Mouse (Mus musculus) urinary bladder, postnatal 25 days (tissue): Measurements from ENCODE around the gene Ccdc162.

ENCODE experiments used
- DNase-seq: peaks from one replicate; pipeline ENCODE4 v3.0.0; 2022; ENCODE audit warnings: low spot score

Gene Ccdc162

GRCm38 (mm10) chr10:41576328-41576833 is 140.1 kb downstream of the Ccdc162 start:
- no peak for DNase-seq

DNA sequence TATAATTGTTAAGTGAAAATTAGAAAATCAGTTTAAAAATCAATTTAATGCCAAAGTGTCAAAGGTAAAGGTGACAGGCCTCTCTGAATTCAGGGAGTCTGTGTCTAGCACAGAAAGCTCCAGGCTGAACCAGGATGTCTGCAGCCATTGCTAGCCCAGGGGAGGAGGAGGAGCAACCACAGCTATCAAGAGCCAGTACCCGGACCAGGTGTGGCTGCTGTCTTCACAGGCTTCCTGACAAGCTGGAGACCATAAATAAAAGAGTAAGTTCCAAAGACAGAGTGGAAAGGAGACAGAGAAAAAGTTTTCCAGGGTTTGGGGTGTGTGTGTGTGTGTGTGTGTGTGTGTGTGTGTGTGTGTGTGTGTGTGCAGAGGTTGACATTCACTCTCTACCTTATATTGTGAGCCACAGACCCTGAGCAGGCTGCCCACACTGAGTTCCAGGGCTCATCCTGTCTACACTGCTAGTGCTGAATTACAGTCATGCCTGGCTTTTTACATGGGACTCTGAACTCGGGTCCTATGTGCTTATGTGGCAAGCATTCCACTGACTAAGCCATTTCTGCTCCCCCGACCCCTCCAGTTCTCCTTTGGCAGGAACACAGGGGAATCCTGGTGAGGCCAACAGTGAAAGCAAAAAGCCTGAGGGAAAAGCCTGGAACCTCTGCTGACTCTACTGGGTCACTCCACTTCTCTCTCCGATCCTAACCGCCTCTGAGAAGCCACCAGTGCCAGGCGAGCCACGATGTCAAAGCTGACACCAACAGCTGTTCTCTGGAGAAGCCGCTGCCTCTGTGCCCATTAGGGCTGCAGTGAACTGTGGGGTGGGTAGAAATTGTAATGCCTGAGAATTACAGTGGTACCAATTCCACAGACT is 140.7 kb downstream of the Ccdc162 start:
- no peak for DNase-seq

DNA sequence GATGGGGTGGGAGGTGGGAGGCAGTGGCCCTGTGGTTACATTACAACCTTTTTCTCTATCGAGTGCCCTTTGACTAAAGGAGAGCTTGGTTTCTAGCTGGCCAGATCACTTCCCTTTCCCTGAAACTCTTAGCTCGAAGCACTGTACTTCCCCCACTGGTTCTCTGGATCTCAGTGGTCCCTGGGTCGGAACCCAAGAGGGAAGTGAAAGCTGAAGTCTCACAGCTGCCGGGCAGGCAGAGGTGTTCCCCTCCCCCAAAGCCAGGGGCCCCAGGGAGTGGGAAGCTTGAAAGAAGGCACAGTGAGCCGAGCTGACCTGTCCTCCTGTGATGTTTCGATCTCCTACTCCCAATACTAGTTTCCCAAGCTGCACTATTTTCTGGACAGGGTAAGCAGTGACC is 143.2 kb downstream of the Ccdc162 start:
- DNase-seq = no peak

DNA sequence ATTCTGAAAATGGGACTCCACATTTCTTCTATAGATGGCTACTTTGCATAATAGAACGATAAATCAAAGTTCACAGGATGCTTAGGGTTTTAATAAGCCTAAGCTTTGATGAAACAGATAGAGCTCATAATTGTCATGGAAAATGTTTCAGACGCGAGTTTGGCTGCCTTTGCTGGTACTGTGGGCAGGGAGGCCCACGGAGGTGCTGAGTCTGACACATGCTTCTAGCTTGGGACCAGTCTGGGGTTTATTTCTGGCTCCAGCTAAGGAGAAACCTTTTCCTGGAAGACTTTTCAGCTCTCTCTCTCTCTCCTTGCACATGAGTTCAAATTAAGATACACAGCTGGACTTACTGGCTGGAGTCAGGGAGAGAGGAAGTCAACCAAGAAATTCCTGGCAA is 144.2 kb downstream of the Ccdc162 start:
- no peak for DNase-seq

GRCm38 (mm10) chr10:41571065-41571464 is 145.4 kb downstream of the Ccdc162 start:
- DNase-seq = no peak

DNA sequence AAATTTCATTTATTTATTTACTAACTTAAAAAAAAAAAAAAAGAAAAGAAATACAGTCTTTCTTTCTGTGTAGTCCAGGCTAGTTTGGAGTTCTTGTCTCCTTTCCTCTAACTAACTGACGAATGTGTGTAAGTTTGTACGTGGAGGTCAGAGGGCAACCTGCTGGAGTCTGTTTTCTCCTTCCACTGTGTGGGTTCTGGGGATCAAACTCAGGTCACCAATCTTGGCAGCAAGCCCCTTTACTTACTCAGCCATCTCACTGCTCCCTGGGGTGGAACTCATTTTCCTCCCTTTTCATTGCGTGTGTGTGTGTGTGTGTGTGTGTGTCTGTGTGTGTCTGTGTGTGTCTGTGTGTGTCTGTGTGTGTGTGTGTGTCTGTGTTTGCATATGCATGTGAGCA is 148.1 kb downstream of the Ccdc162 start:
- no peak for DNase-seq

DNA sequence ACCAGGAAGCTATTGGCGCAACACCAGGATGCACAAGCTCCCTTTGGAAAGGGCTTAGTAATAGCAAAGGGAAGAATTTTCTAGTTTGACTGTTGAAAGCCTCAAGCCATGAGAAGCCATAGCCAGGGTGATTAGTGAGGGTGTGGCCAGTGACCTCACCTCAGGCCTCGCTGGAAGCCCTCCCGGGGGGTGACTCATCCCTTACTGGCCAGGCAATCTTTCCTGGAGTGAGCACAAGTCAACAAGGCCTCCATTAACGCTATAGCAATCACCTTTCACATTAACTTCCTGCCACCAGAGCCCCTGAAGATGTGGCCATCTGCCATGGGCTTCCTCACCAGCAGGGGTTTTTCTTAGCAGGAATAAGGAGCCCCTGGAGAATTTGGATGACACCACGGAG is 151.3 kb downstream of the Ccdc162 start:
- DNase-seq = peak; percentile 59

GRCm38 (mm10) chr10:41561701-41562395 is 154.6 kb downstream of the Ccdc162 start:
- no peak for DNase-seq

- DNase-seq = no peak
Measured at GRCm38 (mm10) chr10:41558401-41558800, 158.0 kb downstream of the Ccdc162 start.

DNA sequence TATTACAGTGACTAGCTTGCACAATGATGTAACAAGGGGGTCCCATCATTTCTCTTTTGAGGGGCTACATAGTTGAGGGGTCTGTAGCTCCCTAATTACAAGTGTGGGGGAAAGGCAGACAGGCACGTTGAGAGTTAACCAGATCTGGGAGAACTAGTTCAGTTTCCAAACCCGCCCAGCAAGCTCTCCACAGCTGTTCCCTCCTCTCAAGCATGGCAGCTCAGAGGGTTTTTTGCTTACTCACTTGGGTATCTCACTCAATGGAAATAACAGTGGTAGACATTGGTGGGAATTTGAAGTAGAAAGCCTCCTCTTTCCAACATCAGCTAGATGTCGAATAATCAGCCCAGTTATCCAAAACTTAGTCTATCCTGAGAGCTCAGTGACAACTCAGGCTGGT is 161.4 kb downstream of the Ccdc162 start:
- DNase-seq = no peak

DNA sequence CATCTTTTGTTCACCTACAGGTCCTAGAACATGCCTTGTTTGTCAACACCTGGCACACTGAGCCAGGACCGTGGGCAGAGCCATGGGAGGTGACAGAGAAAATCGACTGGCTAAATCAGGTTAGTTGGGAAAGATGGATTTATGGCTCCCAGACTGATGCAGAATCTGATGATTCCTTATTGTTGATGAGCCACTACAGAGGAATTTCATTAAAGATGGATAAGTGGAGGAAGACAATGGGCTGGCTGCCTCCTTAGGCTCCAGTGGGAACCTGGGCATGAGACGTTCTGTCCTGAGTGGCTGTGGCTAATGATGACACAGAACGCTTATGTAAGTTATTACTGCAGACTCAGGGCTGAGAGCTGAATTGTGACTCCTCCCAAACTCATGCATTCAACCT is 162.7 kb downstream of the Ccdc162 start:
- no peak for DNase-seq

GRCm38 (mm10) chr10:41552847-41553589 is 163.4 kb downstream of the Ccdc162 start:
- peak; percentile 15 for DNase-seq

DNA sequence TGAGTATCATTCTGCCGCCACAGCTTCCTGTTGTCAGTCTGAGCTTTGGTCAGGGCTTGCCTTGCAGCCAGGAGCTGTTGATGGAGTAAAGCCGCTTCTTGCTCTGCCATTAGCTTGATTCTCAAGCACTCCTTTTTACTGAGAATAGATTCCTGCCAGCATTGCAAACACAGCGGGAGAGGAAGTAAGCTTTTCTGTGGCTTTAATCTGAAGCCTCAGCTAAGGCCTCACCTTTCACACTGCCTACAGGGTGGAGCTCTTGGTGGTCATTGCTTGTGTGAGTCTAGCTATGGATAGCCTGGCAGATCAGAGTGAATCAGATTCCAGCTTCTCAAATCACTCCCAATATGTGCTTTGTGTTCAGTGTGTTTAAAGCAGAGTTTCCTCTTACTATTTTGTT is 164.1 kb downstream of the Ccdc162 start:
- DNase-seq = no peak

DNA sequence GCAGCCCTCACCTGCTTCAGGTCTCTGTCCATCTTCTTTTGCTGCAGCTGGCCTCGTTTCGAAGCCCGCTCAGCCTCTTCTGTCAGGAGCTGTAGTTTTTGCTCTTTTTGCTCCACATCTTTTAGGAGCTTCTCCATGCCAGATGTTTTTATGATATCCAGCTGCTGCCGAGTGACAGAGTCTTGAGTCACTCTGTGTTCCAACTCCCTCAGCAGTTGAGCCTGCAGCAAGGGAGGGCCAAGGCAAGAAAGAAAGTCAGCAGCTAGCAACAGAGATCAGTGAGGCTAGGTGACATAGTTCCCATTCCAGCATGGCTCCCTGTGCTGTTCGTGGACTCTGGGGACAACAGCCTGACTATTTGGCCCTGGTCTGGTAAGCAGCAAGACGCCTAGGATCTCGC is 165.7 kb downstream of the Ccdc162 start:
- no peak for DNase-seq

- no peak for DNase-seq
Measured at GRCm38 (mm10) chr10:41546396-41547165, 169.9 kb downstream of the Ccdc162 start.

- DNase-seq = no peak
Measured at GRCm38 (mm10) chr10:41545224-41545755, 171.1 kb downstream of the Ccdc162 start.

DNA sequence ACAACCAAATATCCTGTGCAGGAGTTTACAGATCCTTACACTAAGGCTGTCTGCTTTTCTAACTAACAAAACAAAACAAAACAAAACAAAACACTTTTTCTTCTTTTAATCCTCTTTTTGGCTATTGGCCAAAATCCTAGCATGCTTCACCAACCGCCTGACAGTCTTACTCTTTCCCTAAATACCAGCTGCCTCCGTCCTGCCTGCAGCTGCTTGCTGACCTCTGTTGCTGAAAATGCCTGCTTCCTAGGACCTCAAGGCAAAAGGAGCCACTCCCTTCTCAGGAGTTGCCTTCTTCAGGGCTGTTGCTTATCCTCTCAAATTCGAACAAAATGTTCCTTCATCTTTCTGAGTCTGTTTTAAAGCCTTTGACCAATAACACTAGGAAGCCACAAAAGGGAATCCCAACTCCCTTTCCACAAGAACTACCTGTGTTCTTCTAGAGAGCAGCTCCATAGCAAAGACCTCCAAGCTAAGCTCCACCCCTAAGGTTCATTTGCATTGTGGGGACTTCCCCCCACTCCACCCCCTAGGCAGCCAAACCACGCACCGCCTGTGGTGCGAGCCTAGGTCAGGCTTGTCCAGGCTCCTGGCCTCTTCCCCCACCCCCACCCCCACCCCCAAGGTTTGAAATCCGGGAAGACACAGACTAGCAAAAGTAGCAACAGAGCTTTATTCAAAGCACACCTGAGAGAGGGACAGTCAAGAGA is 171.8 kb downstream of the Ccdc162 start:
- no peak for DNase-seq

DNA sequence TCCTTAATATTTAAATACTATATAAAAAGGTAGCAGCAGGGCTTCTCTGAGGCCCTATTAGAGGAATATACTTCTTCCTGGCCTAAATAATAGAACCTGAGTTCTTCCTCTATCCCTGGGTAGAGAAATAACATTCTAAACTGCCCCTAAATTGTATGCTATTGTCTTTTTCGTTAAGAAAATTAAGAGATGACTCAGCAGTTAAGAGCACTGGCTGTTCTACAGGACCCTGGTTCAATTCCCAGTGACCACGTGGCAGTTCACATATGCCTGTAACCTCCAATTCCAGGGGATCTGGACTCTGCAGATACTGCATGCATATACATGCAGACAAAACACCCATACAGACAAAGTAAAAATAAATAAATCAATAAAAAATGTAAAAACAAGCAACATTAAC is 172.6 kb downstream of the Ccdc162 start:
- DNase-seq = no peak

DNA sequence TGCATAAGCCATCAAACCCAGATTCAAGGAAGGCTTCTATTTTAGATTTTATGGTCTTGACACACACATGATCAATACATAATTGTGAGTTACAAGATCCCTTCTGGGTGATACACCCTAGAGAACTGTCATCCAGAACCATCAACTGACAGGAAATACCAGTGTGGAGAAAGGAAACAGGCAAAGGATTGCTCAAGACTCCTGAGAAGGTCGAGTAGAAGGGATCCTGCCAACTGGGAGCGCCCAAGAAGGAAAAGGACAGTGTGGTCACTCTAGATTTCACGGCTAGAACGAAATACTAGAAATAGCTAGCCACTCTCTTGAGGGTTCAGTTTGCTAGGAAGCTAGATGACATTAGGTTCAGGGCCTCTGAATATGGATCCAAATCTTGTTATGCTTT is 173.0 kb downstream of the Ccdc162 start:
- DNase-seq = no peak

- no peak for DNase-seq
Measured at GRCm38 (mm10) chr10:41542057-41542456, 174.4 kb downstream of the Ccdc162 start.

GRCm38 (mm10) chr10:41538986-41539385 is 177.4 kb downstream of the Ccdc162 start:
- no peak for DNase-seq
